Mouse (Mus musculus): ENCODE results near the gene Pex26. TPM values are rescaled to one million over a fixed set of nuclear protein-coding genes. Genes with fewer than 3 reads are reported as not detected.

Gene Pex26
- polyA plus RNA-seq, 1 experiment = 0.23 TPM

DNA sequence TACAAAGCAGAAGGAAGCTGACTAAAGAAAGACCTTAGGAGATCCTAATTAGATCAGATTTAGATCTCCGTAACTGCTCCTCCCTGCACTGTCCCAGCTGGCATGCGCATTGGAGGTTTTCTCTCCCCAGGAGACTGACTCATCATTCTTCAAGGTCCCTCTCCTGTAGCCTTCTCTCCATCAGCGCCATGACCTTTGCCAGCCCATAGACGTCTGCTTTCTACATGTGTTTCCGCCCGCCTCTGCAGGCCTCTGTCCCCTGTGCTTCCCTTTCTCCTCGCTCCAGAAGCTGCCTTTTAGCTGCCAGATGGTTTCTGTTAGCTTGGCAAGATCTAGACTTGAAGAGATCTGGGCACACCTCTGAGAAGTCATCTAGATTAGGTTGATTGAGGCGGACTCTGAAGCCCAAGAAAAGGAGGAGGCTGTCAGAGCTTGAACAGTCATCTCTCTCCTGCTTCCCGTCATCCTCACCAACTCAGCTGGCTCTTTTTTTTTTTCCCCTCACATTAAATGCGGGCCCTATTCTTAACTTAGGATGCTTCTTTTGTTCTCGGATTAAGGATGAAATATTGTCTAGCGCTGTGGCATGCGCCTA, 38.4 kb upstream of the Pex26 start:
- H3K36me3 ChIP-seq (ENCODE audit: control insufficient read depth) = no peaks in the 10 kb centered on the region
- no peak for TF ChIP-seq TAL1 (IDR thresholded peaks at IDR 0.05; ENCODE audit: low read length)
- TF ChIP-seq GATA1 (IDR thresholded peaks at IDR 0.05; ENCODE audit: low read length) = no peak
- H3K4me3 ChIP-seq (replicated peaks) = no peak overlapping the region
- H3K4me1 ChIP-seq (ENCODE audit: control insufficient read depth) = no peaks in the 10 kb centered on the region
- H3K9me3 ChIP-seq (ENCODE audit: control insufficient read depth, low read length) = peaks cover 1% of the 10 kb centered on the region; the same call in 1 of the 2 replicates
- peaks cover 3% of the 10 kb centered on the region; the same call in 1 of the 2 replicates for H3K27me3 ChIP-seq (ENCODE audit: control insufficient read depth)

DNA sequence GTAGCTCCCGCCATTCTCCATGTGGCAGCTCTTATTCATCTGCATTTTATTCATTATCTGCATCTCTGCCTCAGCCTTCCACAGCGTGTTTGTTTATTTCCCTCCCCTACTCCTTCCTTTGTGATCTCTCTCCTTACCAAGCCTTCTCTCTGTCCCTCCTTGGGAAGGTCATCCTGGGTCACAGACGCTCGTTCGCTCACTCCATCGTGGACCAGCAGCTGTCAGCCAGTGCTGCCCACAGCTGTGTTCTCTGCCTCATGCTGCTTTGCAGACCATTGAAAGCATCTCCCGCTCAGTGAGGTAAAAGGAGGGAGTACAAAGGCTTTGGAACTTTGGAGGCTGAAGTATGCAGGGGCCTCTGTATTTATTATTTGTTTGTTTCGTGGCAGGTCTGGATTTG, 37.6 kb upstream of the Pex26 start:
- Histone ChIP-seq H3K4me1 (ENCODE audit: control insufficient read depth) (no peaks in the 10 kb centered on the region), H3K4me3 (replicated peaks) (no peak overlapping the region), H3K9me3 (ENCODE audit: control insufficient read depth, low read length) (peaks cover 2% of the 10 kb centered on the region; the same call in 1 of the 2 replicates), H3K27me3 (ENCODE audit: control insufficient read depth) (peaks cover 3% of the 10 kb centered on the region; the same call in 1 of the 2 replicates), H3K36me3 (ENCODE audit: control insufficient read depth) (no peaks in the 10 kb centered on the region)
- TF ChIP-seq TAL1 (IDR thresholded peaks at IDR 0.05; ENCODE audit: low read length) (no peak), GATA1 (IDR thresholded peaks at IDR 0.05; ENCODE audit: low read length) (no peak)

DNA sequence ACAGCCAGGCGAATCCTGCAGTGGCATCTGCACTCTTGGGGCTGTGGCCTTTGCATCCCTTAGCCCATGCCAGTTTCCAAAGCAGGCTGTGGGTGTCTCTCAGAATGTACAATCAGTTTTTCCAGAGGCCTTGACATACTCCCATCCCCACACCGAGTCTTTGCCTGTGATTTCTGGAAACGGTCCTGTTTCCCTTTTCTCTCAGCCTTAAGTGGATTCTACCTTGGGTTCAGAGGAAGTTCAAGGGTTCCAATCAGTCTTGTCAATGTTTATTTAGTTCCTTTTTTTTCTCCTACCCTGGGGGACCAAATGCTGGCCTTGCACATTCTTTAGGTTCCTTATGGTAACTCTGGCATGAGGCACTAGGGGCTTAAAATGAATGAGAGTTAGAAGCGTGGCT, 36.7 kb upstream of the Pex26 start:
- H3K36me3 ChIP-seq (ENCODE audit: control insufficient read depth) = no peaks in the 10 kb centered on the region
- H3K27me3 ChIP-seq (ENCODE audit: control insufficient read depth) = peaks cover 3% of the 10 kb centered on the region; the same call in 1 of the 2 replicates
- TF ChIP-seq TAL1 (IDR thresholded peaks at IDR 0.05; ENCODE audit: low read length) (no peak), GATA1 (IDR thresholded peaks at IDR 0.05; ENCODE audit: low read length) (no peak)
- H3K4me1 ChIP-seq (ENCODE audit: control insufficient read depth) = no peaks in the 10 kb centered on the region
- peaks cover 2% of the 10 kb centered on the region; the same call in 1 of the 2 replicates for H3K9me3 ChIP-seq (ENCODE audit: control insufficient read depth, low read length)
- H3K4me3 ChIP-seq (replicated peaks) = no peak overlapping the region

DNA sequence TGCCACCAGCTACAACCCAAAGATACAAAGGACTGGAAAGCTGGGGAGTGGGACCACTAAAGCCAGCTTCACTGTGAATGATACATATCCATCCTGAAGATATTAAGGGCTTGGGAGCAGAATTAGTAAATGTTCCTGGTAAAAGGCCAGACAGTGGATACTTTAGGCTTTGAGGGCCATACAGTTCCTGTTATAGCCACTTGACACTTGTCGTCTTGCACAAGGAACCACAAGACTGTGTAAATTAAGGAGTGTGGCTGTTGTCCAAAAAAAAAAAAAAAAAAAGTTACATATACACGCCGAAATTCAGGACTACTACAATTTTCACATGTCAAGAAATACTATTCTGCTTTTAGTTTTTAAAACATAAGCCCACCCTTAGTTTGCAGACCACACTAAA, 35.1 kb upstream of the Pex26 start:
- no peaks in the 10 kb centered on the region for H3K4me1 ChIP-seq (ENCODE audit: control insufficient read depth)
- H3K4me3 ChIP-seq (replicated peaks) = no peak overlapping the region
- H3K9me3 ChIP-seq (ENCODE audit: control insufficient read depth, low read length) = peaks cover 2% of the 10 kb centered on the region; the same call in 1 of the 2 replicates
- H3K27me3 ChIP-seq (ENCODE audit: control insufficient read depth) = no peaks in the 10 kb centered on the region
- H3K36me3 ChIP-seq (ENCODE audit: control insufficient read depth) = no peaks in the 10 kb centered on the region
- no peak for TF ChIP-seq GATA1 (IDR thresholded peaks at IDR 0.05; ENCODE audit: low read length)
- TF ChIP-seq TAL1 (IDR thresholded peaks at IDR 0.05; ENCODE audit: low read length) = no peak

DNA sequence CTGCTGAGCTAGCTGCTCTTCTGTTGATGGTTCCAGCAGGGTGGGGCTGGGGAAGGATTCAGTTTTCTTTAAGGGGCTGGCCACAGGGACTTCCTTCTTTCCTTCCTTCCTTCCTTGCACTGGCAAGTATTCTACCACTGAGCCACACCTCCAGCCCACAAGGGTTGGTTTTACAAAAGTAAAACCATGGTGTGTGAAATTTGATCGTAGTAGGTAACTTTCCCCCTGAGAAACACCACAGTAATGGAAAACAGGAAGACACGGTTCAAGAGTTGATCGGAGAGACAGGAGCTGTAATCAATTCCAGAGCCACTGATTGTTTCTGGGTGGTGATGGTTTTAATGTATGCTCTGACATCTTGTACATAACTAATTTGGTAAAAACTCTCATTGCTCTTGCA, 34.0 kb upstream of the Pex26 start:
- H3K27me3 ChIP-seq (ENCODE audit: control insufficient read depth) = peaks cover under 1% of the 10 kb centered on the region; the same call in 1 of the 2 replicates

DNA sequence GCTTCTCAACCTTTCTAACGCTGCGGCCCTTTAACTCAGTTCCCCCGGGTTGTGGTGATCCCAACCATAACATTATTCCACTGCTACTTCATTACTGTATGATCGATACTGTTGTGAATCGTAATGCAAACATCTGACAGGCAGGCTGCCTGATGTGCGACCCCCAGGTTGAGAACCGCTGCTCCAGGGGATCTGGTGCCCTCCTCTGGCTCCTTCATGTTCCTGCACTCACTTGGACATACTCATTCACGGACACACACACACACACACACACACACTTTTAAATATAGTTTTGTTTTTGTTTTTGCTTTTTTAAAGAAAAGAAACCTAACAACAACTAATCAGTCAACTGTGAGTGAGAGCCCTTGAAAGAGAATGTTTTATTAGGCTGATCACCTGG, 33.3 kb upstream of the Pex26 start:
- no peaks in the 10 kb centered on the region for H3K36me3 ChIP-seq (ENCODE audit: control insufficient read depth)
- no peak overlapping the region for H3K4me3 ChIP-seq (replicated peaks)
- no peaks in the 10 kb centered on the region for H3K4me1 ChIP-seq (ENCODE audit: control insufficient read depth)
- peaks cover 2% of the 10 kb centered on the region; the same call in 1 of the 2 replicates for H3K9me3 ChIP-seq (ENCODE audit: control insufficient read depth, low read length)
- peaks cover 2% of the 10 kb centered on the region; the same call in 1 of the 2 replicates for H3K27me3 ChIP-seq (ENCODE audit: control insufficient read depth)
- TF ChIP-seq GATA1 (IDR thresholded peaks at IDR 0.05; ENCODE audit: low read length) (no peak), TAL1 (IDR thresholded peaks at IDR 0.05; ENCODE audit: low read length) (no peak)

More for the DNA sequence above, 34.0 kb upstream of the Pex26 start:
- Histone ChIP-seq H3K9me3 (ENCODE audit: control insufficient read depth, low read length) (peaks cover 2% of the 10 kb centered on the region; the same call in 1 of the 2 replicates), H3K4me1 (ENCODE audit: control insufficient read depth) (no peaks in the 10 kb centered on the region), H3K4me3 (replicated peaks) (no peak overlapping the region), H3K36me3 (ENCODE audit: control insufficient read depth) (no peaks in the 10 kb centered on the region)
- TF ChIP-seq TAL1 (IDR thresholded peaks at IDR 0.05; ENCODE audit: low read length) = no peak
- TF ChIP-seq GATA1 (IDR thresholded peaks at IDR 0.05; ENCODE audit: low read length) = no peak

DNA sequence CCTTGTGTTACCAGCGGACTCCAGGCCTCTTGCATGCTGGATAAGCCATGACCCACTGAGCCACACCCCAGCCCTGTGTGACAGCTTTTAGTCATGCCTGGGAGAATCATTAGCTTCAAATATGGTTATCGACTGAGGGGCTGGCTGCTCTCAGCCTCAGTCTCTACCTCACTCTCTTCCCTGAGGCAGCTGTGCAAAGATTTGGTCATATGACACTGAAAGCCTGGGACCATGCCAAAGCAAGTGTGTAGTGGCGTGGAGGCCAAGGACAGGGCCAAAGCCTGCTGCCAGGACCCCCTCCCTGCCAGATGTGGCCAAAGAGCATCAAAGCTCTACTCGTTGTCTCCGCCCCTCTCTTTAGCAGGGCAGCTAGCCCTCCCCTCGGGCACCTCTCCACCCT, 31.7 kb upstream of the Pex26 start:
- Histone ChIP-seq H3K9me3 (ENCODE audit: control insufficient read depth, low read length) (peaks cover 2% of the 10 kb centered on the region; the same call in 1 of the 2 replicates), H3K27me3 (ENCODE audit: control insufficient read depth) (peaks cover 5% of the 10 kb centered on the region), H3K4me1 (ENCODE audit: control insufficient read depth) (no peaks in the 10 kb centered on the region), H3K36me3 (ENCODE audit: control insufficient read depth) (no peaks in the 10 kb centered on the region), H3K4me3 (replicated peaks) (no peak overlapping the region)
- no peak for TF ChIP-seq TAL1 (IDR thresholded peaks at IDR 0.05; ENCODE audit: low read length)
- no peak for TF ChIP-seq GATA1 (IDR thresholded peaks at IDR 0.05; ENCODE audit: low read length)

DNA sequence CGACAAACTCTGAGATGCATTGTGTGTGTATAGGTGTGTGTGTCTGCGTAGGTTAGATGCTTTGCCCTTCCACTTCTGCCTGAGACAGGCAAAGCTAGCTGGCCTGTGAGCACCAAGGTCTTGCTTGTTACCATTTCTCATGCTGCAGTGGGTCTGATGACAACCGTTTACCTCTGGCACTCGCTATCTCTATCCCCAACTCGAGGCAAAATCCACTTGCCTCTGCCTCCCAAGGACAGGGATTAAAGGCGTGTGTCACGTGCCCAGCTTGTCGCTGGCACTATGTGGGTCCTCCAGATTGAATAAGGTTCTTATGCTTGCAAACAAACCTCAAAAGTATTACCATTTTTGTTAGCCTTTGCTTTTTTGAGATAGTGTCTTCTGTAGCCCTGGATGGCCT, 30.3 kb upstream of the Pex26 start:
- Histone ChIP-seq H3K9me3 (ENCODE audit: control insufficient read depth, low read length) (peaks cover 2% of the 10 kb centered on the region; the same call in 1 of the 2 replicates), H3K36me3 (ENCODE audit: control insufficient read depth) (no peaks in the 10 kb centered on the region), H3K4me3 (replicated peaks) (no peak overlapping the region), H3K27me3 (ENCODE audit: control insufficient read depth) (peaks cover 5% of the 10 kb centered on the region), H3K4me1 (ENCODE audit: control insufficient read depth) (no peaks in the 10 kb centered on the region)
- TF ChIP-seq GATA1 (IDR thresholded peaks at IDR 0.05; ENCODE audit: low read length) (no peak), TAL1 (IDR thresholded peaks at IDR 0.05; ENCODE audit: low read length) (no peak)

DNA sequence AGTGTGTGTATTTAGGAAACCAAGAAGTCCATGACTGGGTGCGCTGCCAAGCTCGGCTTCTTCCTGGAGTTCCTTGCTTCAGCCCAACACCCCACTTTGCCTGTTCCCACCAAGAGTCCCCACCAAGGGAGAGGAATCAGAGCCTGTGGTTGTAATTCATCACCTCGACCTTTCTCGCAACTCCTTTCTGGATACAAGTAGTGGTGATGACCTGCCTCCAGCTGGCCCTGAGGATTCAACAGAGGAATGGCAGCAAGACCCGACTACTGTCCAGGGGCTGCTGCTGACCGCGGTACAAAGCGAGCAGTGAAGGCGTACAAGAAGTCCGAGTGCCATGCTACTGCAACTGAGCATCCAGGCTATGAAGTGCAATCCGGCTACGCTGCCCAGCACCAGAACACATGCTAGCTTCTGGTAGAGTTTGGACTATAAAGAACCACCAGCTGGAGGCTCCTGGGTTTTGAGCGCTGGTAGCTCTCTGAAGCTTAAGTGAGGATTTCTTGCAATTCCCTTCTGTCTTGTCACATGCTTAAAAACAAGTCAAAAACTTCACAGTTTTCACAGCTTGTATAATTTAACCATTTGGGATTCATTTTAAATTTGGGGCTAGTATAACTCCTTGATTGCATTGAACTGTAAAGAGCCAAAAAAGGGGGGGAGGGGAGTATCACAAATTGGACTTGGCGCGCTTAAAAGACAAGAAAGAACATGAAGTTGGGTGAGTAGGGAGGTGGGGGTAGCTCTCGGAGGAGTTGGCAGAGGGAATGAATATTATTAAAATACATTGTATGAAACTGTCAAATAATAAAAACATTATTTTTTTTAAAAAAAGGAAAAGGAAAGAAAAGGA, 28.8 kb upstream of the Pex26 start:
- Histone ChIP-seq H3K4me3 (replicated peaks) (no peak overlapping the region), H3K4me1 (ENCODE audit: control insufficient read depth) (peaks cover under 1% of the 10 kb centered on the region), H3K36me3 (ENCODE audit: control insufficient read depth) (no peaks in the 10 kb centered on the region), H3K9me3 (ENCODE audit: control insufficient read depth, low read length) (peaks cover 2% of the 10 kb centered on the region; the same call in 1 of the 2 replicates), H3K27me3 (ENCODE audit: control insufficient read depth) (peaks cover 5% of the 10 kb centered on the region)
- TF ChIP-seq GATA1 (IDR thresholded peaks at IDR 0.05; ENCODE audit: low read length) (no peak), TAL1 (IDR thresholded peaks at IDR 0.05; ENCODE audit: low read length) (no peak)

Measured in erythroblast, embryonic 14.5 days (primary cell).